Mouse (Mus musculus): Measurements from ENCODE around the gene Ube2l3. TPM values are rescaled to one million over a fixed set of nuclear protein-coding genes. Genes with fewer than 3 reads are reported as not detected.

Ube2l3 gene
- polyA plus RNA-seq (2015; fragmentation: Nextera tagmentation; extraction: Ambion mirVana) = 288 and 306 TPM in 2 replicates

- WGBS = 90% methylated on average over 1 of the region's 1 CpGs
- Histone ChIP-seq H3K4me1 (peaks cover 24% of the 10 kb centered on the region), H3K4me2 (peak within 1 kb of the TSS; percentile 82), H3K27ac (replicated peaks) (0 out of 2 replicates have a peak within 1 kb of the TSS, but pooled peaks have one; percentile 83), H3K36me3 (no peaks in the 10 kb centered on the region), H3K9ac (replicated peaks) (peak within 1 kb of the TSS; percentile 99; the same call in 1 of the 2 replicates), H3K4me3 (replicated peaks) (peak within 1 kb of the TSS; percentile 83), H3K27me3 (replicated peaks) (no peaks in the 10 kb centered on the region), H3K9me3 (replicated peaks) (no peaks in the 10 kb centered on the region)
- ATAC-seq (ENCODE audit: low FRiP score) = no peak
These were observed at the start of gene Ube2l3 for GRCm38 (mm10) chr16:17202549-17202948. Gene Ube2l3, minus strand, starts transcription at chr16:17202649.

DNA sequence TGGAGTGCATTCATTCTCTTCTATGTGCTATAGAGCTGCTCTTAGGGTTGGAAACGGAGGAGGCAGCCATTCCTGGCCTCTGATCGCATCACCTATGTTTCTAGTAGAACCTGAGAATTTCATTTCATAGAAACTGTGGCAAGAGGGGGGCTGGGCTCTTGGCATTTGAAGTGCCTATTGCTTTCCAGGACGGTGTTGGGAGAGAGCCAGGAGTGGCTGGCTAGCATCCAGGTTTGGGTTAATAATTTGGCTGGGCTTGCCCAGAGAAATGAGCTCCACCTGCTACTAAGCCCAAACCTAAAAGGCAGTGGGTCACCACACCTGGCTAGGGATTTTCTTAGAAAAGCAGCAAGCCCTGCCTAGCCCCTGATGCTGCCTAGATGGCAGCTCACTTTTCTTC is 49.1 kb upstream of the Ube2l3 start:
- no peak for ATAC-seq (ENCODE audit: low FRiP score)
- peaks cover 6% of the 10 kb centered on the region; the same call in 1 of the 2 replicates for H3K36me3 ChIP-seq
- H3K9ac ChIP-seq (replicated peaks) = no peak overlapping the region
- H3K9me3 ChIP-seq (replicated peaks) = no peaks in the 10 kb centered on the region
- WGBS = 61% methylated on average over 3 of the region's 3 CpGs
- peaks cover 35% of the 10 kb centered on the region for H3K4me1 ChIP-seq
- no peaks in the 10 kb centered on the region for H3K27me3 ChIP-seq (replicated peaks)
- H3K4me3 ChIP-seq (replicated peaks) = no peak overlapping the region
- no peak overlapping the region for H3K4me2 ChIP-seq
- no peak overlapping the region for H3K27ac ChIP-seq (replicated peaks)

- 71% methylated on average over 6 of the region's 6 CpGs for WGBS
These were observed 46.7 kb upstream of the Ube2l3 start for GRCm38 (mm10) chr16:17249135-17249534.

DNA sequence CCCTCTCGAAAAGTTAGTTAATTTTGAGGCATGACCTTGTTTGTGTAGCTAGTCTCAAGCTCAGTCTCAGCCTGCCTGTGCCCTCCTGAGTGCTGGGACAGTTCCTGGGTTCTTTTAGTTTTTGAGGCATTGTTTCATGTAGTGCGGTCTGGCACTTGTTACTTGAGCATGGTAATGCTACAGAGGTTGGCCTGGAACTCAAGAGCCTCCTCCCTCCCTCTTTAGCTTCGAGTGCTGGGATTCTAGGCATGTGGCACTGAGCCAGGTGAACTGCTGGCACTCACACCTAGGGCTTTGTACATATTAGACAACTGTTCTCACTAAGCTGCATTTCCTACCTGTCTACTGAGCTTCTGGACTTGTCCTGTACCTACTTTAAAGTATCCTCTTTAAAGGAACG is 45.3 kb upstream of the Ube2l3 start:
- 76% methylated on average over 4 of the region's 4 CpGs for WGBS

More at GRCm38 (mm10) chr16:17249135-17249534, 46.7 kb upstream of the Ube2l3 start:
- ATAC-seq (ENCODE audit: low FRiP score) = no peak
- no peak overlapping the region for H3K4me3 ChIP-seq (replicated peaks)
- no peaks in the 10 kb centered on the region for H3K27me3 ChIP-seq (replicated peaks)
- no peak overlapping the region for H3K27ac ChIP-seq (replicated peaks)
- H3K36me3 ChIP-seq = no peaks in the 10 kb centered on the region
- H3K4me1 ChIP-seq = peaks cover 33% of the 10 kb centered on the region
- no peak overlapping the region for H3K9ac ChIP-seq (replicated peaks)
- H3K9me3 ChIP-seq (replicated peaks) = no peaks in the 10 kb centered on the region
- H3K4me2 ChIP-seq = no peak overlapping the region

DNA sequence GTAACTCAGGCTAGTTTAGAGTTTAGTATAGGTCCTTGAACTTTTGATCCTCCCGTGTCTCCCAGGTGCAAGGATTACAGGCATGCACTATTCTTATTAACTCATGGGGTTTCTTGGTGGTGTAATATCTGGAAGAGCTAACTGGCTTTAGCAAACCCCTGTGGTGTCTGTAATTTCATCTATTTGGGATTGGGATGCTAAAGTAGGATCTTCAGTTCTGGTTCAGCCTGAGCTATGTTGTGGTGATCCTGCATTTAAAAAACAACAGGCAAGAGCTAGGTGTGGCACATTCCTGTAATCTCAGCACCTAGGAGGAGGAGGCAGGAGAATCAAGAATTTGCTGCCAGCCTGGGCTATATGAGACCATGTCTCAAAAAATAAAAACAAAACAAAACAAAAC is 42.5 kb upstream of the Ube2l3 start:
- Histone ChIP-seq H3K36me3 (no peaks in the 10 kb centered on the region), H3K9me3 (replicated peaks) (no peaks in the 10 kb centered on the region), H3K4me1 (0 out of 2 replicates have a peak, but pooled peaks cover 15% of the 10 kb centered on the region), H3K9ac (replicated peaks) (no peak overlapping the region), H3K27me3 (replicated peaks) (no peaks in the 10 kb centered on the region), H3K4me3 (replicated peaks) (no peak overlapping the region), H3K27ac (replicated peaks) (no peak overlapping the region), H3K4me2 (no peak overlapping the region)
- WGBS = 88% methylated on average over 1 of the region's 1 CpGs
- no peak for ATAC-seq (ENCODE audit: low FRiP score)

More for the DNA sequence above, 45.3 kb upstream of the Ube2l3 start:
- no peak overlapping the region for H3K4me2 ChIP-seq
- no peaks in the 10 kb centered on the region for H3K27me3 ChIP-seq (replicated peaks)
- H3K9me3 ChIP-seq (replicated peaks) = no peaks in the 10 kb centered on the region
- no peak overlapping the region for H3K4me3 ChIP-seq (replicated peaks)
- no peak for ATAC-seq (ENCODE audit: low FRiP score)
- H3K9ac ChIP-seq (replicated peaks) = no peak overlapping the region
- H3K4me1 ChIP-seq = peaks cover 27% of the 10 kb centered on the region; the same call in 1 of the 2 replicates
- H3K36me3 ChIP-seq = no peaks in the 10 kb centered on the region
- no peak overlapping the region for H3K27ac ChIP-seq (replicated peaks)

GRCm38 (mm10) chr16:17243731-17244130 is 41.3 kb upstream of the Ube2l3 start:
- Histone ChIP-seq H3K36me3 (no peaks in the 10 kb centered on the region), H3K27me3 (replicated peaks) (no peaks in the 10 kb centered on the region), H3K27ac (replicated peaks) (no peak overlapping the region), H3K4me1 (peaks cover 25% of the 10 kb centered on the region), H3K4me2 (no peak overlapping the region), H3K9me3 (replicated peaks) (no peaks in the 10 kb centered on the region), H3K9ac (replicated peaks) (no peak overlapping the region), H3K4me3 (replicated peaks) (no peak overlapping the region)
- WGBS = 71% methylated on average over 1 of the region's 1 CpGs
- ATAC-seq (ENCODE audit: low FRiP score) = no peak

- Histone ChIP-seq H3K4me1 (peaks cover 63% of the 10 kb centered on the region), H3K9ac (replicated peaks) (no peak overlapping the region), H3K4me3 (replicated peaks) (no peak overlapping the region)
These were observed 37.0 kb upstream of the Ube2l3 start for GRCm38 (mm10) chr16:17239409-17239808.

DNA sequence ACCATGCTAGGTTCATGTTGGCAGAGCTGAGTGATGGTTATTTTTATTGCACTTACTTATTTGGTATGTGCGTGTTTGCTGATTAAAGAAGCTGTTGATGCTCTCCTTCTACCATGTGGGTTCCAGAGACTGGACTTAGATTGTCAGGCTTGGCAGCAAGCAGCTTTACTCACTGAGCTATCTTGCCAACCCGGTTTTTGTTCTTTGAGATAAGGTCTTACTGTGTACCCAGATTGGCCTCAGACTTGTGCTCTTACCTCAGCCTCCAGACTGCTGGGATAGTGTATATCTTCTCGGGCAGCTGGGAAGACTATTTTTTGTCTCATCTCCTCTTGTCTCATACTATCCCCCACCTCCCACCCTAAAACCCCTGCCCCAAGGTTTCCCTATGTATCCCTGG is 35.2 kb upstream of the Ube2l3 start:
- ATAC-seq (ENCODE audit: low FRiP score) = no peak
- WGBS = 82% methylated on average over 3 of the region's 3 CpGs
- no peak overlapping the region for H3K9ac ChIP-seq (replicated peaks)
- no peak overlapping the region for H3K4me2 ChIP-seq
- no peak overlapping the region for H3K4me3 ChIP-seq (replicated peaks)
- H3K27me3 ChIP-seq (replicated peaks) = no peaks in the 10 kb centered on the region
- no peaks in the 10 kb centered on the region for H3K36me3 ChIP-seq
- H3K9me3 ChIP-seq (replicated peaks) = no peaks in the 10 kb centered on the region
- H3K4me1 ChIP-seq = peaks cover 65% of the 10 kb centered on the region
- no peak overlapping the region for H3K27ac ChIP-seq (replicated peaks)

More at GRCm38 (mm10) chr16:17239409-17239808, 37.0 kb upstream of the Ube2l3 start:
- no peaks in the 10 kb centered on the region for H3K27me3 ChIP-seq (replicated peaks)
- H3K27ac ChIP-seq (replicated peaks) = no peak overlapping the region
- WGBS = 91% methylated on average over 2 of the region's 2 CpGs
- ATAC-seq (ENCODE audit: low FRiP score) = no peak
- no peaks in the 10 kb centered on the region for H3K36me3 ChIP-seq
- H3K4me2 ChIP-seq = no peak overlapping the region
- no peaks in the 10 kb centered on the region for H3K9me3 ChIP-seq (replicated peaks)

DNA sequence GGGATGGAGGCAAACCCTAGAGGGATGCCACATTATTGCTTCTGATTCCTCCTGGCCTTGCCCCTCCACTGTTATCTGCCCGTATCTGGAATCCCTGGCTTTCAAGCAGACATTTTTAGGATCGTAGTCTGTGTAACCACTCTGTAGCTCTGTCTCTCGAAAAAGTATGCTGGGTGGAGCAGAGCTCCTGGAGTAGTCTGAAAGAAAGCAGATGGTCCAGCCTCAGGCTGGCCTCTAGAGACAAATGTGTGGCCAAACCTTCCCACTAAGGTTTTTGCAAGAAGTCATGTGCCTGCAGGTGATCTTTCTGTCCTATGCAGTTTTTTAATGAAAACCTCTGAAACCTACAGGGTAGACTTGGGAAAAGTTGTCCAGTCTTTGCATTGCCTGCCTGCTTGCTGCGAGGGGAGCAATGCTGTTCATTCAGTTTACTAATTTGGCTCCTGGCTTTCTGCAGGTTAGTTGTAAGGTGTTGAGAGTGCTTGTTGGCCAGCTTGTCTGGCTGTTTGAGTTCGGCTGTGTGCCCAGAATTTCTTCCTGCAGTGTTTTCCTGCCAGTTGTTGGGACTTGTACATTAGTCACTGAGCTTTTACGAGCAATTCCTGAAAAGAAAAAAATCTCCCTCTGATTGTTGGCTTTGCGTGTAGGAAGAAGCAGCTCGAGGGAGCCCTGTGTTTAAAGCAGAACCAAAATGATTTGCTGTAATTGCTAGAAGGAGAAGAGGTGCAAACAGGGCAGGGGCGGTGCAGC is 32.6 kb upstream of the Ube2l3 start:
- peak overlapping the region; percentile 96; the same call in 1 of the 2 replicates for H3K27ac ChIP-seq (replicated peaks)
- H3K9me3 ChIP-seq (replicated peaks) = no peaks in the 10 kb centered on the region
- peak overlapping the region; percentile 90 for H3K9ac ChIP-seq (replicated peaks)
- H3K4me3 ChIP-seq (replicated peaks) = peak overlapping the region; percentile 90
- ATAC-seq (ENCODE audit: low FRiP score) = no peak
- peaks cover 59% of the 10 kb centered on the region for H3K4me1 ChIP-seq
- WGBS = 36% methylated on average over 9 of the region's 9 CpGs
- H3K4me2 ChIP-seq = peak overlapping the region; percentile 82
- no peaks in the 10 kb centered on the region for H3K27me3 ChIP-seq (replicated peaks)
- H3K36me3 ChIP-seq = no peaks in the 10 kb centered on the region

DNA sequence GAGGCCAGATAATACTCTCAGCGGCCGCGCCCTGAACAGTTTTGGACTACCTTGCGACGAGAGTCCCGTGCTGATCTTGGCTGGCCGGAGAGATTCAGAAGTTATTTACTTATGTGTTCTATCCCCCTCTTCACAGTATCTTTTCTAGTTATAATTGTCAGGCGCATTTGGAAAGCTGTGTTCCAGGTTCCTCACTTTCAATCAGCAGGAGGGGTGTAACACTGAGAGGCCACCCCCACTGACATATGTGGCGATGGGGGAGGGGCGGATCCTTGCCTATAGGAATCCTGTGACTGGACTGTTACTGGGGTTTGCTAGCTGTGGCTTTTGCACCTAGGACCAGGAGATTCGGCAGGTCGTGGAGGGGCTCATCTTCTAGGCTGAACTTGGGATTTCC is 32.0 kb upstream of the Ube2l3 start:
- Histone ChIP-seq H3K4me3 (replicated peaks) (peak overlapping the region; percentile 90), H3K9me3 (replicated peaks) (no peaks in the 10 kb centered on the region), H3K27ac (replicated peaks) (peak overlapping the region; percentile 96), H3K9ac (replicated peaks) (peak overlapping the region; percentile 90), H3K27me3 (replicated peaks) (no peaks in the 10 kb centered on the region), H3K36me3 (no peaks in the 10 kb centered on the region), H3K4me1 (peaks cover 57% of the 10 kb centered on the region), H3K4me2 (peak overlapping the region; percentile 82)
- ATAC-seq (ENCODE audit: low FRiP score) = no peak
- 3% methylated on average over 12 of the region's 12 CpGs for WGBS

DNA sequence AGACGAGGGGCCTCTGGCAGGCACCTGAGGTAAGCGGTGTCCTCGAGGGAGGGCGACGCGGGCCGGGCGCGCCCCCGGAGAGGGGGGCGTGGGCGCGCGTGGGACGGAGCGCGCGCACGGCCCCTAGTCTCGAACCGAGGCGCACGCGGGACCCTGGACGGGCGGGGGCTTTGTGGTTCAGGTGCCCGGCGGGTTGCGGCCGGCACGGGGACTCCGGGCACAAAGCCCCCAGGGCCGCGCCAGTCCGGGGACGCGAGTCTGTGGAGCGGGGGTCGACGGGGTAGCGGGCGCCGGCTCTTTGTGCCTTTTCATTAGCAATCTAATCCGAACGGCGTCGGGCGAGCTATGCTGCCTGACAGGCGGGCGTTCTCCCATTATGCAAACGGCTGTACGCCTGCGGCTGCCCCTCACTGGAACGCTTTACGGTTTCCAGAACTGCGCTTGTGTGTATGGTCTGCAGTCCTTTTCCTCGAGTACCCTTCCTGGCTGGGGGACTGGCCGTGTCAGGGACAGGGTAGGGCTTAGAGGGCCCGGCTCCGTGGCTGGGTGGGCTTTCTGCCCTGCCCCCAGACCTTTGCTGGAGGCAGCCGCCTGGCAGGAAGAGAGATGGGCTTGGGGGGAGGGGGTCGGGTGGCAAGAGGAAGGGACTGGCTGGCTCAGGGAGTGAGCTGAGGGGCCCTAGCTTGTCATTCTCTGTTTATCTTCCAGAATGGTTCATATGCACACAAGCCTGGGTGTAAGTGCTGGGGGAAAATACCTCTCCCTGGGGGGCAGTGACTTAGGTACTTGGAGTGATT is 31.5 kb upstream of the Ube2l3 start:
- H3K9ac ChIP-seq (replicated peaks) = peak overlapping the region; percentile 90
- under 1% methylated on average over 56 of the region's 62 CpGs for WGBS
- peak overlapping the region; percentile 90 for H3K4me3 ChIP-seq (replicated peaks)
- H3K27ac ChIP-seq (replicated peaks) = peak overlapping the region; percentile 96
- H3K4me1 ChIP-seq = peaks cover 51% of the 10 kb centered on the region
- H3K27me3 ChIP-seq (replicated peaks) = no peaks in the 10 kb centered on the region
- H3K36me3 ChIP-seq = no peaks in the 10 kb centered on the region
- peak; percentile 79 for ATAC-seq (ENCODE audit: low FRiP score)
- peak overlapping the region; percentile 82 for H3K4me2 ChIP-seq
- H3K9me3 ChIP-seq (replicated peaks) = no peaks in the 10 kb centered on the region
